Mouse (Mus musculus) adrenal gland, postnatal 4 days (tissue): ENCODE measurements at regions not wholly inside any gene's neighbourhood (a gene's known extent, or its start where the extent isn't known, plus 50 kb on each side); places are given as distances from the start of the nearest gene placed in this dataset.

Experiments used
- DNase-seq, 2 experiments: peaks; one replicate each; pipeline ENCODE4 v3.0.0; 2021 to 2022; ENCODE audit warnings: low spot score in 2 of 2, mixed read lengths in 2 of 2

- DNase-seq: no peak
These were observed 270.5 kb upstream of the N6amt1 start for GRCm38 (mm10) chr16:87083505-87083904.

DNA sequence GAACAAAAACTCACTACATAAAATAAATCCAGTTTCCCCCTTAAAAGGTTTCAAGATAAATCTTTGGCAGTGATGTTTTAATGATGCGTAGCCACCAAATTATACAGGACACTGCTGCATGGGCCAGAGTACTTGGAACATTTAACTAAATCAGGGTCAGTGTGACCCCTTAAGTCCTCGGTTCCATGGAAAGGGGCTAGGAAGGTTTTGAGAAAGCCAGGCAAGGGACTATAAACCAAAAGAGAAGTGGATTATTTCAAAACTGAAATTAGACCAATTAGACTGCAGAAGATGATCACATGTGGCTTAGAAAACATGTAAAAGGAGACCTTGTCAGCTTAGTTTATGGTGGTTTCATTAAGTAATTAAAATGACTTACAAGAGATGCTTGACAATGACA lies 276.6 kb upstream of the N6amt1 start:
- no peak for DNase-seq

GRCm38 (mm10) chr16:87069294-87069693 lies 284.7 kb upstream of the N6amt1 start:
- DNase-seq: no peak

DNA sequence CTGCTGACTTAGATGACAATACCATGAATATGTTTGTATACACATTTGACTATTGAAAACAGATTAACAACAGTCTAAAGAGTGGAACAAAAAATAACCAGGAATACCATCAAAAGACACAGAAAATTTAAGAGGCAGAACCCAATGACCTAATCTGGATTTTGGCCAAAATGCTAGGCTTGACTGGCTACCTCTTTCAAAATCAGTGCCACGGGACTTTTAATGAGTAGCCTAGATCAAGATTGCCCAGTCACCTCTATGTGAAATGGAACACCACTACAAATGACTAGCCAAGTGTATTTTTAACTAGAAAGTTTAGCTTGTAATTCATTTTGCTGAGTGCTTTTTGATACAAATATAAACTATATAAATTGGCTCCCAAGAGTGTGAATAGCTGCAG lies 286.0 kb upstream of the N6amt1 start:
- no peak for DNase-seq

GRCm38 (mm10) chr16:87067523-87067922 lies 286.5 kb upstream of the N6amt1 start:
- DNase-seq: no peak

GRCm38 (mm10) chr16:87060473-87060872 lies 293.5 kb upstream of the N6amt1 start:
- DNase-seq: no peak

- DNase-seq: no peak
These were observed 304.1 kb upstream of the N6amt1 start for GRCm38 (mm10) chr16:87049741-87050383.

GRCm38 (mm10) chr16:87044773-87045561 lies 309.0 kb upstream of the N6amt1 start:
- no peak for DNase-seq

- DNase-seq: no peak
These were observed 310.3 kb upstream of the N6amt1 start for GRCm38 (mm10) chr16:87043689-87044088.

- DNase-seq: no peak
These were observed 313.6 kb upstream of the N6amt1 start for GRCm38 (mm10) chr16:87040366-87040765.

DNA sequence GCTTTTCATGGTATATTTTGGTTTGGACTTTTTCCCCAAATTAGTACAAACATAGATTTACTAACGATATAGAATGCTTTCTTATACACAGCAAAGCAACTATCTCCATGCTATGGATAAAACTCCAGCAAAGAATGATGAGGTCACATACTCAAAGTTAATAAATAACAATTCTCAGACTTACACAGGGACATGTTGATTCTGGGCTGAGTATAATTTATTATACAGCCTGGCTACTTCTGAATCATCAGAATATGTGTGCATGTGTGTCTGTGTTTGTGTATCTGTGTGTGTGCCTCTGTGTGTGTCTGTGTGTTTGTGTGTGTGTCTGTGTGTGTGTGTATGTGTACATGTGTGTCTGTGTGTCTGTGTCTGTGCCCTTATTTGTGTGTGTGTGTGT lies 314.1 kb upstream of the N6amt1 start:
- DNase-seq: no peak

- DNase-seq: no peak
These were observed 316.9 kb upstream of the N6amt1 start for GRCm38 (mm10) chr16:87037061-87037460.

GRCm38 (mm10) chr16:87031836-87032235 lies 322.1 kb upstream of the N6amt1 start:
- DNase-seq: no peak

GRCm38 (mm10) chr16:87028516-87029145 lies 325.4 kb upstream of the N6amt1 start:
- no peak for DNase-seq

DNA sequence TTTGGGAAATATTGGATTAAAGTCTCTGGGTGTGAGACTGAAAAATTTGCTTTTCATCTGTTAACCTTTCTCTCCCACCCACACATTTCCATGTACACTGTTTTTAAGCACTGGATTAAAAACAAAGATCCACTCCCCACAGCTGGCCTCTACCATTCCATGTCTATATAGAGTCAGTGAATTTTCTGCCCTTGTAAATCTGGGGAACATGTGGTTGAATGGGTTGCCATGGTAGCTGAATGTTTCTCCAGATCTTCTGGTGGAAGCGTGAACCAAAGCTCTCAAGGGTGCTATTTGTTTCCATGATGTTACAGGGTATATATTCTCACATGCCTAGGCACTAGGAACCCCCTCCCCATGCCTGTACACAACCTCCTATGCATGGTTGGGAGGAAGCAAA lies 326.4 kb upstream of the N6amt1 start:
- DNase-seq: no peak

GRCm38 (mm10) chr16:87022041-87022440 lies 331.9 kb upstream of the N6amt1 start:
- no peak for DNase-seq

- DNase-seq: no peak
These were observed 336.8 kb upstream of the N6amt1 start for GRCm38 (mm10) chr16:87017107-87017670.

- no peak for DNase-seq
These were observed 352.4 kb upstream of the N6amt1 start for GRCm38 (mm10) chr16:87001579-87001978.

DNA sequence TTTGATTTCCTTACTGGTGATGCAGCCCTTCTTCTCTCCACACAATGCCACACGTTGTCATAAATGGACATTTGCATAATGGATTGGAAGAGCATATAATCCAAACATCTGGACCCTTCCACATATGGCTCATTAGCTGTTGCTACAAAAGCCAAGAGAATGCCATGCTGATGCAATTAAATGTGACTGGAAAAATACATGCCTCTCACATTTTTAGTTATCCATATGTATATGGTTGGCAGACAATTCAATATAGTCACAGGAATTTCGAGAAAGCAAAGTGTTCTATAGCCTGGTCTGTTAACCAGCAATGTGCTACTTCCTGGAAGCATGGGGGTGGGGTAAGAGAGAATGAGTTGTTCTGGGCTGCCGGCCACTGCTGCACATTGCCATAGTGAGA lies 352.9 kb upstream of the N6amt1 start:
- no peak for DNase-seq

DNA sequence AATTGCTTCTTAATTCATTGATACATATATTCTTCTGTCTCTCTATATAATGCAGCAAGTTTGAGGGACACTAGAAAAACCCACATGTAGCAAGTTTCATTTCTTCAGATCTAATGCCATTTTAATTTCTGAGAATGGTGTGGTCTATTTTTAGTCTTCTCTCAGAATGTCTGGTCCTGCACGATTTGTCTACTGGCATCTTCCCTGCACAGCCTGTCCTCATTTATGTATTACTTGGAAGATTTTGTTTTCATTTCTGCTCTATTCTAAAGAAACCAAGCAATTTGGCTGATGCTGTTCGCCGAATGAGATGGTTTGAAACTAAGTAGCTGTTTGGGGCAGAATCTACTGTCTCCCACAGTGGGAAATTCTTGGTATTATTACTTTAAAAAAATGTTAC lies 382.3 kb upstream of the N6amt1 start:
- no peak for DNase-seq

- DNase-seq: no peak
These were observed 404.3 kb upstream of the N6amt1 start for GRCm38 (mm10) chr16:86949681-86950080.

GRCm38 (mm10) chr16:86945531-86946144 lies 408.3 kb upstream of the N6amt1 start:
- no peak for DNase-seq
